Mouse (Mus musculus) megakaryocyte, embryonic 14.5 days (primary cell): Measurements from ENCODE around the gene Cacng3. TPM values are rescaled to one million over a fixed set of nuclear protein-coding genes. Genes with fewer than 3 reads are reported as not detected.

Source experiments
- H3K27me3 ChIP-seq: replicated peaks from 2 replicates; pipeline ENCODE3; 2012; ENCODE audit warnings: inconsistent platforms
- H3K36me3 ChIP-seq: replicated peaks from 2 replicates; pipeline ENCODE3; 2012; ENCODE audit warnings: low read length, inconsistent platforms, mixed read lengths
- H3K4me1 ChIP-seq: 2 replicates; pipeline ENCODE4 v1.6.1; 2012; ENCODE audit warnings: inconsistent platforms
- H3K4me3 ChIP-seq: replicated peaks from 2 replicates; pipeline ENCODE3; 2012; ENCODE audit warnings: moderate library complexity, mild to moderate bottlenecking, inconsistent platforms
- H3K9me3 ChIP-seq: 2 replicates; pipeline ENCODE4 v1.6.1; 2012; ENCODE audit warnings: inconsistent platforms
- FLI1 ChIP-seq: IDR thresholded peaks from 2 replicates; pipeline ENCODE4 v1.6.1; 2012; ENCODE audit warnings: low read length, inconsistent platforms, mixed read lengths
- GATA1 ChIP-seq: IDR thresholded peaks from 3 replicates; pipeline ENCODE4 v1.6.1; 2012; ENCODE audit warnings: mixed read lengths, low read length, inconsistent platforms, borderline replicate concordance
- polyA plus RNA-seq: library from polyadenylated mRNA; stranded (reverse); fragments of >175 nt; gene quantifications from 2 replicates; pipeline ENCODE4 v1.2.3, GENCODE M21; 2012; ENCODE audit warnings: low replicate concordance; ENCODE audit not compliant: insufficient read depth

The Cacng3 gene
- polyA plus RNA-seq, 1 experiment = not detected

GRCm38 (mm10) chr7:122716299-122716698, 46.0 kb downstream of the Cacng3 start:
- Histone ChIP-seq H3K36me3 (no peaks in the 10 kb centered on the region), H3K9me3 (no peaks in the 10 kb centered on the region), H3K4me3 (no peak overlapping the region), H3K27me3 (no peaks in the 10 kb centered on the region), H3K4me1 (peaks cover 58% of the 10 kb centered on the region)
- TF ChIP-seq GATA1 (no peak), FLI1 (no peak)

- TF ChIP-seq FLI1 = no peak
- no peak for TF ChIP-seq GATA1
- no peaks in the 10 kb centered on the region for H3K27me3 ChIP-seq
- no peaks in the 10 kb centered on the region for H3K9me3 ChIP-seq
- H3K4me3 ChIP-seq = no peak overlapping the region
- peaks cover 68% of the 10 kb centered on the region for H3K4me1 ChIP-seq
- H3K36me3 ChIP-seq = no peaks in the 10 kb centered on the region
Measured at GRCm38 (mm10) chr7:122718540-122718939, 48.2 kb downstream of the Cacng3 start.

- Histone ChIP-seq H3K9me3 (no peaks in the 10 kb centered on the region), H3K27me3 (no peaks in the 10 kb centered on the region), H3K4me1 (peaks cover 48% of the 10 kb centered on the region)
Measured at GRCm38 (mm10) chr7:122723358-122723876, 53.1 kb downstream of the Cacng3 start.

GRCm38 (mm10) chr7:122726376-122726775, 56.1 kb downstream of the Cacng3 start:
- no peaks in the 10 kb centered on the region for H3K36me3 ChIP-seq
- no peak for TF ChIP-seq FLI1
- no peak for TF ChIP-seq GATA1

More at GRCm38 (mm10) chr7:122723358-122723876, 53.1 kb downstream of the Cacng3 start:
- H3K36me3 ChIP-seq = no peaks in the 10 kb centered on the region
- TF ChIP-seq FLI1 = no peak
- no peak for TF ChIP-seq GATA1
- no peak overlapping the region for H3K4me3 ChIP-seq

GRCm38 (mm10) chr7:122728186-122728585, 57.9 kb downstream of the Cacng3 start:
- Histone ChIP-seq H3K36me3 (no peaks in the 10 kb centered on the region), H3K4me3 (no peak overlapping the region), H3K4me1 (peaks cover 30% of the 10 kb centered on the region), H3K9me3 (no peaks in the 10 kb centered on the region), H3K27me3 (no peaks in the 10 kb centered on the region)
- no peak for TF ChIP-seq GATA1
- TF ChIP-seq FLI1 = no peak

More at GRCm38 (mm10) chr7:122726376-122726775, 56.1 kb downstream of the Cacng3 start:
- Histone ChIP-seq H3K27me3 (no peaks in the 10 kb centered on the region), H3K4me1 (peaks cover 45% of the 10 kb centered on the region), H3K4me3 (no peak overlapping the region), H3K9me3 (no peaks in the 10 kb centered on the region)

- H3K27me3 ChIP-seq = no peaks in the 10 kb centered on the region
- TF ChIP-seq GATA1 (no peak), FLI1 (no peak)
- H3K9me3 ChIP-seq = no peaks in the 10 kb centered on the region
Measured at GRCm38 (mm10) chr7:122728846-122729245, 58.6 kb downstream of the Cacng3 start.

GRCm38 (mm10) chr7:122735323-122735722, 65.0 kb downstream of the Cacng3 start:
- peaks cover 2% of the 10 kb centered on the region for H3K27me3 ChIP-seq
- TF ChIP-seq GATA1 = no peak
- no peak for TF ChIP-seq FLI1
- peaks cover 6% of the 10 kb centered on the region; the same call in 1 of the 2 replicates for H3K4me1 ChIP-seq
- H3K9me3 ChIP-seq = no peaks in the 10 kb centered on the region
- no peak overlapping the region for H3K4me3 ChIP-seq
- no peaks in the 10 kb centered on the region for H3K36me3 ChIP-seq

More at GRCm38 (mm10) chr7:122728846-122729245, 58.6 kb downstream of the Cacng3 start:
- Histone ChIP-seq H3K4me3 (no peak overlapping the region), H3K36me3 (no peaks in the 10 kb centered on the region), H3K4me1 (peaks cover 23% of the 10 kb centered on the region)

GRCm38 (mm10) chr7:122738541-122738940, 68.2 kb downstream of the Cacng3 start:
- H3K36me3 ChIP-seq = no peaks in the 10 kb centered on the region
- no peak overlapping the region for H3K4me3 ChIP-seq
- H3K4me1 ChIP-seq = peaks cover 6% of the 10 kb centered on the region; the same call in 1 of the 2 replicates
- no peak for TF ChIP-seq GATA1
- H3K27me3 ChIP-seq = peaks cover 3% of the 10 kb centered on the region
- no peaks in the 10 kb centered on the region for H3K9me3 ChIP-seq

- no peak for TF ChIP-seq FLI1
- no peak for TF ChIP-seq GATA1
- Histone ChIP-seq H3K4me3 (no peak overlapping the region), H3K27me3 (peaks cover 3% of the 10 kb centered on the region), H3K4me1 (peaks cover 6% of the 10 kb centered on the region; the same call in 1 of the 2 replicates), H3K9me3 (no peaks in the 10 kb centered on the region), H3K36me3 (no peaks in the 10 kb centered on the region)
Measured at GRCm38 (mm10) chr7:122740663-122741062, 70.4 kb downstream of the Cacng3 start.

GRCm38 (mm10) chr7:122755920-122756603, 85.8 kb downstream of the Cacng3 start:
- no peak for TF ChIP-seq GATA1
- no peak for TF ChIP-seq FLI1
- no peaks in the 10 kb centered on the region for H3K27me3 ChIP-seq
- H3K36me3 ChIP-seq = no peaks in the 10 kb centered on the region
- no peaks in the 10 kb centered on the region for H3K9me3 ChIP-seq
- H3K4me1 ChIP-seq = peaks cover 11% of the 10 kb centered on the region
- no peak overlapping the region for H3K4me3 ChIP-seq
